Mouse (Mus musculus) layer of hippocampus, adult 18-20 months (tissue): ENCODE data around the gene Aurka. TPM values are rescaled to one million over a fixed set of nuclear protein-coding genes. Genes with fewer than 3 reads are reported as not detected.
A peak's percentile ranks its signal among the peaks of the same experiment; 100 is the strongest.

ENCODE experiments used
- DNase-seq, 2 experiments: peaks; one replicate each; pipeline ENCODE4 v3.0.0; 2022; ENCODE audit warnings: low spot score in 2 of 2
- long read RNA-seq: library from polyadenylated mRNA; stranded (forward); transcript quantifications from one replicate; pipeline ENCODE4 v2.0.0, GENCODE M21; 2021
- total RNA-seq, 2 experiments: library from RNA; stranded (reverse); gene quantifications; 2 replicates each; pipeline ENCODE4 v1.2.3; 2021

Gene Aurka
- 1 to 10 TPM; 1.4 to 1.7 TPM for total RNA-seq
- long read RNA-seq, partial matches to known transcripts, result 0 of 1 reads
- long read RNA-seq, other reads (novel, unspliced or antisense), result 0 of 1 reads

DNA sequence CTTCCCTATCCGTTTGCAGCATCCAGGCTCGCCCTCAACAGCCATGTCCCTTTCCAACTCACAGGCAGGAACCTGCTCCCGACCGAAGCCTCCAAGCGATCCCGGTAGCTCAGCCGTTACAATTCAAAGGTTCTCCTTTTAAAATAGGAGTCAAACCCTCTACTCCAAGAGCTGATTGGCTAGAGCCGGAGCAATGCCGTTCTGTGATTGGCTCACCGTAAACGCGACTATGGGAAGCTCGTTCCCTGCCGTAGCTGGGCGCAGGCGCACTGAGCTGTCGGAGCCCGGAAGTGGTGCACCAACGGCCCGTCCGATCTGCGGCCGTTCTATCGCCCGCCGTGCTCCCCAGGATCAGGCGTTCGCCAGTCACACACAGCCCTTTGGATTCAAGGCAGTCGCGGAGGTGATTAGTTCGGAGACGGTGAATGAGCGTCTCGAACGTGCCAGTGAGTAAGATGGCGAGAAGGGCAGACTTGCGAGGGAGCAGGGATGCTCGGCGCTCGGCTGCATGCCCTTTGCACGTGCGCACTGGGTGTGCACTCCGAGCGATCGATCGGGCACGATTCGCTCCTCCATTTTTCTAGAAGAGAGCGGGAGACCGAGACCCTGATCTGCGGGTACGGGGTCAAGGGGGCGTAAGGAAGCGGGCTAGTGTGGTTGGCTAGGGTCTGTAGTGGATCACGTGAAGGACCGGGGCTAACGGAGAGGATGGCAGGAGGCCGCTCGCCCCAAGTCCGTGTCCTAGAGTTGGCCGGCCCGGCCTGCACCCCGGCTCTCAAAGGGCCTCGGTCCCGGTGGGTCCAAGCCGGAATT is at the start of gene Aurka, which contains the start of gene Cstf1:
Aurka (minus strand) TSS at position 125 of the 813 bp plus-strand sequence.
Cstf1 (plus strand) TSS at position 271 of the 813 bp plus-strand sequence.
- peak; percentile 92 to 98 for DNase-seq

DNA sequence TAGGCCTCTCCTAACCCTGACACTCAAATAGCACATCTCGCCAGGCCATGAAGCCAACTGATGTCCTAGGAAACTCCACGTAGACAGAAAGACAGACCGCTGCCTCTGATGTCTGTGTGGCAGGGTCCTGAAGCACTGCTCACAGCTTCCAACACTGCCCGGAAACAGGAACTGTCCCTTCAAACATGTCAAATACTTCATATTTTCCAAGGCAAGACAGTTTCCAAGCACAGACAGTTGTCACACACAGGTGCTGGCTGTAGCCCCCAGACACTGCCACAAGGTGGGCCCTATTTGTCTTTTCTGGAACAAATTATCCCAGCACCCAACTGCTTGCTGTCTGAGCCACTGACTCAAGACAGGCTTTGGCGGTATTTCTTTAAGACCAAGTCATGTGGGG is 47.9 kb upstream of the Aurka start:
- DNase-seq, result no peak

- no peak for DNase-seq
These were observed 46.5 kb upstream of the Aurka start for GRCm38 (mm10) chr2:172416876-172417275.

DNA sequence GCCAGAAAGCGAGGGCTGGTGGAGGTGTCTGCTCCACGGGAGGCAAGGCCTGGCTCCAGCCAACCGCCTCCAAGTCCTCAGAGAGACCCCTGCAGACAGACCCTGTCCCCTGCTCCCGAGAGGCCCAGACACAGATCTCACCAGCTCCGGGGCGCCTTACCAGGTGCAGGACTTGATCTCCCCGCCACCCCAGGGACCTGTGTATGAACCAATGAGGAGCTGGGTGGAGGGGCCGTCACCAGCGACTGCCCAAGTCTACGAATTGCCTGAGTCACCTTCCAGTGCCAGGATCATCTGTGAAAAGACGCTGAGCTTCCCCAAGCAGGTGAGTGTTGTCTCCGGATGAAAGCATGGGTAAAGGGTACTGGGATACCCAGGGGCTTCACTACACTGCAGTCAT is 45.9 kb upstream of the Aurka start:
- no peak for DNase-seq

- DNase-seq, result no peak
These were observed 43.6 kb upstream of the Aurka start for GRCm38 (mm10) chr2:172413894-172414293.

GRCm38 (mm10) chr2:172413273-172413672 is 42.9 kb upstream of the Aurka start:
- no peak for DNase-seq

GRCm38 (mm10) chr2:172412454-172412853 is 42.1 kb upstream of the Aurka start:
- no peak for DNase-seq

GRCm38 (mm10) chr2:172411091-172411490 is 40.8 kb upstream of the Aurka start:
- peak in 1 of 2 experiments; percentile 38 for DNase-seq

GRCm38 (mm10) chr2:172410686-172411085 is 40.4 kb upstream of the Aurka start:
- DNase-seq, result no peak

- DNase-seq, result no peak
These were observed 37.2 kb upstream of the Aurka start for GRCm38 (mm10) chr2:172407499-172407898.

DNA sequence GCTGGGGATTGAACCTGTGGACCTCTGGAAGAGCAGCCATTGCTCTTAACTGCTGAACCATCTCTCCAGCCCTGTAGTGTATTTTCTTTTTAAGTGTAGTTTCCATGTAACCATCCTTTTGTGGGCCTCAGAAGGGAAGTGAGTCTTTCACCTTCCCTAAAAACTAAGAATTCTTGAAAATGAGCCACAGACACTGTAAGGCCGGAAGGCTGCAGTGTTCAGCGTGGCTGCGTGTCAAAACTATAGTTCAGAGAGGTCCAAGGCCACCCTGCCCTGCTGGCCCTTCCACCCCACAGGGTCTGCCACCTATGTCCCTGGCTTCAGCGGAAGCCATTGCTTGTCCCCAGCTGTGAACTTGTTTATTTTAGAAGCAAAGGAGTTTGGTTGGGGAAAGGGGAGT is 35.8 kb upstream of the Aurka start:
- no peak for DNase-seq

GRCm38 (mm10) chr2:172405011-172405410 is 34.7 kb upstream of the Aurka start:
- no peak for DNase-seq

- DNase-seq, result no peak
These were observed 33.9 kb upstream of the Aurka start for GRCm38 (mm10) chr2:172404239-172404638.

DNA sequence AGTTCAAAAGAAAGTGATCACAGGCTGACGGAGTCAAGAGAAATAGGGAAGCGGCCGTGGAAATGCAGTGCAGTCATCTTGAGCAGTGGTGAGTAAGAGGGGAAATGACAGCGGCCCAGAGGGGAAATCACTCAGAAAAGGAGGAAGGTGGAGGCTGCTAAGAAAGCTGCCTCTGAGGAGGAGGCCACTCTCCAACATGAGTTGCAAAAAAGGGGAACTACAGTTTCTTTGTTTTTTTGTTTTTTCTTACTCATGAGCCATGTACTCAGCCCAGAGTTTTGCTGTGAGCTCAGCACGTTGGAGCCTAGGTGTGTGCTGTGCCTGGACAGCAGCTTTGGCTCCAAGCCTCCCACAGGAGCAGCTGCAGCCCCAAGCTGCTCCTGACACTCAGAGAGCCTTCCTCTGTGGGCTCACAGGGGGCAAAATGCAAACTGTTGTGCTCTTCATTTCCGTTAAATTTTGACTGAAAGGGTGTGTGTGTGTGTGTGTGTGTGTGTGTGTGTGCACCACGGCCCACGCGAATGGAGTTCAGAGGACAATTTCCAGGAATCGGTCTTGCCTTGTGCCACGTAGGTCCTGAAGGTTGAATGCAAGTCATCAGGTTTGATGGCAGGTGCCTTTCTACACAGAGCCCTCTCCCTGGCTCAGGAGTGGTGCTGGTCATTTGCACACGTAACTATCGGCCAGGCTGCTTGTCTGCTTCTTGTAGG is 30.9 kb upstream of the Aurka start:
- no peak for DNase-seq

- no peak for DNase-seq
These were observed 29.6 kb upstream of the Aurka start for GRCm38 (mm10) chr2:172399901-172400300.

DNA sequence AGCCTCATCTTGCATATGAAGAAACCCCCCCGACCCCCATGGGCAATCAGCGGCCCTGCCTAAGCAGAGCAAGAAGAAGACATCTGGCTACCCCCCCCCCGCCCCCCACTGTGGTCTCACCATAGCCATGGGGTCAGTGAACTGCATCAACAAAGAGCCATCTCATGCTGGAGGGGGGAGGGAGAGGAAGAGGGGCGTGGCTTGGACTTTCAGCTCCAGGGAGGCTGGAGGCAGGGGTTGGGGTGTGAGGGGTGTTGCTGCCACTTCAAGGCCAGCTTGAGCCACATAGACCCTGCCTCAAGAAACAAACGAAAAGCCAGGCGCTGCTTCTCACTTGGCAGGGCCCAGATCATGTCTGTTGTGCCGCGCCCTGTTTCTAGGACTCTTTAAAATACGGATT is 25.6 kb upstream of the Aurka start:
- no peak for DNase-seq

GRCm38 (mm10) chr2:172394671-172395070 is 24.3 kb upstream of the Aurka start:
- no peak for DNase-seq

- DNase-seq, result no peak
These were observed 23.7 kb upstream of the Aurka start for GRCm38 (mm10) chr2:172394052-172394392.

- DNase-seq, result no peak
These were observed 23.2 kb upstream of the Aurka start, which contains the start of gene Cass4 for GRCm38 (mm10) chr2:172393391-172394051. TSS of gene Cass4 (plus strand) at chr2:172393794.

GRCm38 (mm10) chr2:172392041-172392521 is 21.7 kb upstream of the Aurka start:
- peak; percentile 42 to 67 for DNase-seq

DNA sequence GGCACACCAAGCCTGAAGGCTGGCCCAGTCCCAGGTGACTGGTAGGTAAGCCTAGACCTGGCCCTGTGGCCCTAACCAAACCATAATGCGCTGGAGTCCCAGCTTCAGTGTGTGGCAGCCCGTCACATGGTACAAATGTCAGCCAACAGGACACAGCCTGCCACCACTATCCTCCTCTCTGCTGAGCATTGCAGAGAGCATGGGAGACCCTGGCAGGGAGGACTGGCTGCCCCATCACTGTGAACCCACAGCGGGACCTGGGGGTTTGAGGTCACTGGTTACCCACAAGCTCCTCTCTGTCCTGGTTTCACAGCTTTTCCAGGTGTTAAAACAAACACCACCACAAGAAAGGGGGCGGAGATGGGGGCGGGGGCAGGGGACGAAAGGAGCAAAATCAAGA is 20.0 kb upstream of the Aurka start:
- no peak for DNase-seq

- no peak for DNase-seq
These were observed 14.4 kb upstream of the Aurka start for GRCm38 (mm10) chr2:172384715-172385114.
